Mouse (Mus musculus): ENCODE results near the gene Anxa6. TPM values are rescaled to one million over a fixed set of nuclear protein-coding genes. Genes with fewer than 3 reads are reported as not detected.

The Anxa6 gene
- total RNA-seq, 2 experiments from 2014 or later: 70.0 to 70.2 TPM

DNA sequence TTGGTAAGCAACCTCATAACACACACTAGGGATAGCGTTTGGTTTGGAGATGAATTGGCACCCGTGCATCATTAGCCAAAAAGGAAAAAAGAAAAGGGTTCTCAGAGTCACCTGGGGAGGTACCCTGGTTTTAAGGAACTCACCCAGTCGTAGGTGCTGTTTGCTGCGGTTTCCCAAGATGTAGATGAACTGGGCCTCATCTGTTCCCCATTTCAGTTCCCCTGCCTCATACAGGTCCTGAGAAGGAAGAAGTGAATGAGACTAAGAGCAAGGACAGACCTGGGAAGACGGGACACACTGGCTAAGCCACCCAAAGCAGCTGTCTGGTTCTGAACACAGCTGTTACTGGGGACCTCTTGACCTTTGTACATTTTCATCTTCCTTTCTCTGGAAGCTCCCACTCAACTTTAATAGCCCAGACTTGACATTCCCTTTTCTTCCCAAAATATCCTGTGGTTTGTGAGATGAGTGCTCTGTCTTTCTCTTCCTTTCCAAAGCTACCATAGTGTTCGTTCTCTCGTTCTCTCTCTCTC lies 28.2 kb downstream of the Anxa6 start:
- intact Hi-C loops (cut with DNase I): no loop called here
- no peak for DNase-seq

DNA sequence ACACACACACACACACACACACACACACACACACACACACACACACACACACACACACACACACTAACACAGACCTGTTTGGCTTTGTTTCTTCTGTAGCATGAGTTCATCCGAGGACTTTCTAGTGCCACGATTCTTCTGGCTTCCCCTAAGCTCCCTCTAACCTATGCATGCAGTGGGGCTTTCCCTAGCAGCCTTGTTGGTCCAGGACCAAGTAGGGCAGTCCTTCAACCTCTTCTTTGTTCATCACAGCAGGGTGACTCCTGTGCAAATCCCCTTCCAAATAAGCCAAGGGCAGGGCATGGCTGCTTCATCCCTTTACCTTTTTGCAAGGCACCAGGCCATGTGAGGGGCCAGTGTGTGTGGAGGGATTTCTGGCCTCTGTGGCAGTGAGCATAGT lies 34.5 kb downstream of the Anxa6 start:
- no peak for DNase-seq
- intact Hi-C loops (cut with DNase I): loop anchor here (5.0 kb wide), 1 partner anchor 44 kb away; no protein-coding TSS in a partner anchor

DNA sequence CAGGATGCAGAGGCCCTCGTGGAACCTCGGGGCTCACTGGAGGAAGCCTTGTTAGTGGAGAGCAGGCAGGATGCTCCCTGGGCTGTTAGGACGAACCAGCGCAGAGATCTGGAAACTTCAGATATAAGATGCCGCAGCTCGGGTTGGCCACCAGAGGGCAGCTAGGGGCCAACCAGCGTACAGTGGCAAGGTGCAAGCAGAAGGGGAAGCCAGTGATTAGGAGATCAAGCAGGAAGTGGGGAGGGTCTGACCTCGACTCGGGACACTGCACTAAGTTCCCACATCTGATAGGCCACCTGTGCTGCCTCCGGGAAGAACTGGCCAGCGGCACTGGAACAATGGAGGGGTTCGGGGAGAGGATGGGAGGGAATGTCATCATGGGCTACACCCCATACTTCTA lies 35.0 kb downstream of the Anxa6 start:
- peak; percentile 70 for DNase-seq
- intact Hi-C loops (cut with DNase I): loop anchor here (5.0 kb wide), 1 partner anchor 44 kb away; no protein-coding TSS in a partner anchor

DNA sequence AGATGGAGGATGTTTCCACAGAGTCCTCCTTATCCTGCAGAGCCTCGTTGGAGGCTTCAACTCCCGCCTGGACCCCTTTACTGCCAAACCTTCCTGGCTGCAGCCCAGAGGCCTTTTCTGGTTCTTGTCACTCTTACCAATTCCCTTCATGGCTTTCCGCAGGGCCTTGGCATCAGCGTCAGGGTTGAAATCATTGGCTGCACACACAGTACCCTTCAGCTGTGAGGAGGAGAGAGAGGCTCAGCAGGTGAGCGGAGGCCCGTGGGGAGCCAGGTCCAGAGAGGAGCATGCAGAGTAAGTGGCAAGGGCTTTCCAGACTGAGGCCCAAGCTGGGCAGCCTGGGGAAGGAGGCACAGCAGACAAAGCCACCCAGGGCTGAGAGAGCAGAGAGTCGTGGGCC lies 37.1 kb downstream of the Anxa6 start:
- peak; percentile 46 for DNase-seq
- intact Hi-C loops (cut with DNase I): loop anchor here (5.0 kb wide), 1 partner anchor 46 kb away; no protein-coding TSS in a partner anchor

DNA sequence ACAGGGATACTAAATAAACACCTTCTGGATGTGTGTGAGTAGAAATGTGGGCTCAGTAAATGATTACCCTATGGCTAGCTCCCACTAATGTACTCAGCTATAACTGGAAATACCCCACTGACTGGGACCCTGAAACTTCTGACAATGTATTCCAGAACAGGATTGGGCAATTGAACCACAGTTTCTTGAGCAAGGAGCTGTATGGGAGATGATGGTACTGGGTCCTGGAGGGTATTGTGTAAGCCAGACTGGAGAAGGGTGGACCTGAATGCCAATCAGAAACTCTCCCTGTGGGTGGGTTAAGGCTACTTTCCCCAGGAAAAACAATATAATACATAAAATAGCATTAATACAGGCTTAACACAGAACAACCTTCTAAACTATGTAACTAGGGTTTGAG lies 43.3 kb downstream of the Anxa6 start:
- intact Hi-C loops (cut with DNase I): loop anchor here (2.0 kb wide), 1 partner anchor 99 kb away; no protein-coding TSS in a partner anchor

DNA sequence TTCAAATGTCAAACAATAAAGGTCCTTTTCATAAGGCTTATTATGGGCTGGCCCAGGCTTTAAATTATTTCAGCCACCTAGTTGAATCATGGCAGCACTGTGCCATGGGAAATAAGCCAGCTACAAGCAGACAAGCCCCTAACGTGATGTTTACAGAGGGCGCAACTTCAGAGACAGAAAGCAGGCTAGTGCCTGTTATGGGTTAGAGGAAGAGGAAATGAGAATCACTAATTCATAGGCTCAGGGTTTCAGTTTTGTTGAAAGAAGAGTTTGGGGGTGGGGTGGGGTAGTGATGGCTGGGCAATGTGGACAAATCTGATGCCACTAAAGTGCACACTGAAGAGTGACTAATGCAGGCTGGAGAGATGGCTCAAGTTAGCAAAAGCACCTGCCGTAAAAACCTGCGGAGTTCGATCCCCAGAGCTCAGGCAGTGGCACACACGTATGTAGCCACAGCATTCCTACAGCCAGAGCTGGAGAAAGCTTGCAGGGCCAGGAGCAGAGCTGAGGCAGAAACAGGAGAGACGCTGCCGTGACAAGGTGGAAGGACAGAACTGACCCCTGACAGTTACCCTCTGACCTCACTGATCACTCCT lies 44.4 kb downstream of the Anxa6 start:
- intact Hi-C loops (cut with DNase I): no loop called here
- no peak for DNase-seq

More for the DNA sequence above, 43.3 kb downstream of the Anxa6 start:
- DNase-seq: no peak

DNA sequence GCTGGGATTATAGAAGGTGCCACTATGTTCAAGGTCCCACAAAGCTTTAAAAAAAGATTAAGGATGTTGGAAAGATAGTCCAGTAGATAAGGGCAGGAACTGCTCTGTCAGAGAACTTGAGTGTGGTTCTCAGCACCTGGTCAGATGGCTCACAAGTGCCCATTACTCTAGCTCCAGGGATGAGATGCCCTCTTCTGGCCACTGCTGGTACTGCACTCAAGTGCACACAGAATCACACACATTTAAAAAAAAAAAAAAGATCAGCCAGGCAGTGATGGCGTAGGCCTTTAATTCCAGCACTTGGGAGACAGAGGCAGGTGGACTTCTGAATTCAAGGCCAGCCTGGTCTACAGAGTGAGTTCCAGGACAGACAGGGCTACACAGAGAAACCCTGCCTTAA lies 45.3 kb downstream of the Anxa6 start:
- DNase-seq: peak; percentile 34
- intact Hi-C loops (cut with DNase I): no loop called here

DNA sequence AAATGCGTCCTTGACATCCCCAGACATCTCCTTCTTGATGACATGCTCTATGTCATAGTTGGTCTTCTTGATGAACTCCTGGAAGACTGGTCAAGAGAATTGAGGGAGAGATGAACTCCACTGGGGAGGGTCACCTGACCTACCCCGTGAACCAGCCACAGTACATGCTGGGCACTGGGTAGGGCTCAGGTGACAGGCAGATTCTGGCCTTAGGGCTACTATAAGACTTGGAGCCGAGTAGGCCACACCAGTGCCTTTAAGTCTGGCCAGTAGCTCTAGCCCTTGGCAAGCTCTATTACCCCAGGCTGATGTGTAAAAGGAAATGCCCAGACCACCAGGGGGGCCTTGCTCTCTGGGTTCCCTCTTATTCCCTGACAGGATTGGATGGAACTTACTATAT lies 48.2 kb downstream of the Anxa6 start:
- DNase-seq: no peak
- intact Hi-C loops (cut with DNase I): loop anchor here (2.0 kb wide), 1 partner anchor 54 kb away; no protein-coding TSS in a partner anchor

DNA sequence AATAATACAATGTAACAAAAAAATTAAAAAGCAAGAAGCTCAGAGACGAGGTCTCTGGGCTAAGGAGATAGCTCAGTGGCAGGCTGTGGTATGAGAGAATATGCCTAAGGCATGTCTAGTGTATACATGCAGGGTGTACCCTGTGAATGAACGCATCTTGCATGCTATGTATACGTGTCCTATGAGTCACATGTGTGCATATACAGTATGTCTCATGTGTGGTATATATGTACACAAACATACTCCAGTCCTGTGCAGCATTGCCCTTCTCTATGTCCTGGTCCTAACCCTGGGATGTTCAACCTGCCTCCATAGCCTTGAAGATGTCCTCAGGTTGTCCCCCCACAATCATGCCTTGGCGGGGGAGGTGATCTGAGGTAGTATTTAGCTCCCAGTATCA lies 48.7 kb downstream of the Anxa6 start:
- intact Hi-C loops (cut with DNase I): loop anchor here (2.0 to 5.0 kb wide), 2 partner anchors 54 to 107 kb away; no protein-coding TSS in a partner anchor
- DNase-seq: no peak

DNA sequence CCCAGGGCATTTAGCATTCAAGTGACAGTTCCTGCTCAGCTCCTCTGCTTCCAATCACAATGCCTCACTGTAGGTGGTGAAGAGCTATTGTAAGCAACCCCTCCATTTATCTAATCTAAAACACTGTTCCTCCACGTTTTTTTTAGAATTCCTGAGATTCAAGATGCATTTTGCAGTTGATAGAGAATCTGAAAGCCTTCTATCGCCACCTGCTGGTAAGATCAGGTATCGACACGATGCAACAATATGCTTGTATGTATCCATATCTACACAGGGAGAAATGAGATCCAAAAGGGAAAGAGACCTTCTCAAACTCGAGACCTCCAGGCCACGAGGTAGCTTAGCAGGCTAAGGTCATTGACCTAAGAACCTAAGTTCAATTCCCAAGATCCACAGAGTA lies 49.2 kb downstream of the Anxa6 start:
- DNase-seq: peak; percentile 81
- intact Hi-C loops (cut with DNase I): loop anchor here (2.0 to 5.0 kb wide), 2 partner anchors 53 to 107 kb away; no protein-coding TSS in a partner anchor

DNA sequence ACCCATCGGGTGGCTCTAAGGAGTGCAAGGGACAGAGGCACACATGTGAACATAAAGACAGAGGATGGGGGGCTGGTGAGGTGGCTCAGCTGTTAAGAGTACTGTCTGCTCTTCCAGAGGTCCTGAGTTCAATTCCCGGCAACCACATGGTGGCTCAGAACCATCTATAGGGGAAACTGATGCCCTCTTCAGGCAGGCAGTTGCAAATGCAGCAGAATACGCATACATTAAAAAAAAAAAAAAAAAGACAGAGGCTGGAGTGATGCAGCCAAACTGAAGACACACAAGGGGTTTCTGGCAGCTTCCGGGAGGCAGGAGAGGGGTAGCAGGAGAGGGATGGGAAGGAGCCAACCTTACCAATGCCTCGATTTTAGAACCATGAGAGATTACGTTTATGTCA lies 50.7 kb downstream of the Anxa6 start:
- intact Hi-C loops (cut with DNase I): loop anchor here (5.0 kb wide), 1 partner anchor 105 kb away; no protein-coding TSS in a partner anchor

DNA sequence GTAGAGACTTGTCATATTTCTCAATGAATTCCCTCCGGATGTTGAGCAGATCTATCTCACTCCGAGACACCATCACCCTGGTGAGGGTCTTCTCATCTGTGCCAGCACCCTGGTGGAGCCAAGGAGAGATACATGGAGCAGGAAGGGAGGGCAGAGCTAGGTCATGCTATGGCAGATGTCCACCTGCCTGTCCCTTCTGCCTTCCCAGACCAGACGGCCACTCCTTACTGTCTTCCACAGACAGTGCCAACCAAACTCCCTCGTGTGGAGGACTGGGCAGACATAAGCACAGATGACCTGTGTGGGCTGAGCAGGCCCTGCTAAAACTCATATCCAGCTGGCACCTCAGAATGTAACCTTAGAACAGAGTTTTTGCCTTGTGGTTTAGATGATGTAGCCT lies 51.6 kb downstream of the Anxa6 start:
- no peak for DNase-seq
- intact Hi-C loops (cut with DNase I): loop anchor here (5.0 kb wide), 1 partner anchor 104 kb away; no protein-coding TSS in a partner anchor

More for the DNA sequence above, 50.7 kb downstream of the Anxa6 start:
- no peak for DNase-seq

DNA sequence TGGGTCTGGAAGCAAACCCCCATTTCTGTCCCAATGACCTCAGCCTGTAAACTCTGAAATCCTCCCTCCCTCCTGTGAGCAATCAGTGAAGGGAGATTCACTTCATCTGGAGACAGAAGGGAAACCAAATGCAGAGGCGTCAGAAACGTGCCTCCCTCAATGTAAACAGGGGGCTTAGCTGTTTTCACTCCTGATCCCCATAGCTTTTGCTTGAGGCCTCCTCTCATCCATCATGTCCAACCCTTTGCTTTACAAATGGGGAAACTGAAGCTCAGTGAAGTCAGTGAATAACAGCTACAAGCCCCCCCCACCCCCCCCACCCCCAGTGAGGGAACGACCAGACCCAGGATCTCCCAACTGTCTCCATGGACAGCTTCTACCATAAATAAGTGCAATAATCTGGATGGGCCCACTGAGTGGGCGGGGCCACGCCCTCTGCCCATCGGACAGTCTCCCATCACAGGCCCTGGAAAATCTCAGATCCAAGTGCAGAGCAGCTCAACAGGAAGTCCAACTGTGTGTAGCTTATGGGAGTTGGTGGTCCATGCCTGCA lies 55.8 kb downstream of the Anxa6 start:
- intact Hi-C loops (cut with DNase I): no loop called here
- DNase-seq: no peak

DNA sequence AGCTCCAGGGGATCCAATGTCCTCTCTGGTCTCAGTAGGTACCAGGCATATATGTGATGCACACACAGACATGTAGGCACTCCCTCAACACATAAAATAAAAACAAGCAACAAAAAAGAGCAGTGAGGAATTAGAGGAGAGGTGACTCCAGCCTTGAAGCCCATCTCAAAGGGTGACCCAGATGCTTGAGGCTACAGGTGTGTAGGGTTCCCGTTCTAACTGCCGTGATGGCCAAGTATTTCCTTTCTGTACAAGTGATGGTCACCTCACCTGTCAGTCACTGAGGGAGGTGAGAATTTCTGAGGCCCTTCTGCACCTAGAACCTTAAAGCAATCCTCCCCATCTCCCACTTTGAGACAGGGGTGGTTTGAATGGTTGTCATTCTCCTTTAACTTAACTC lies 56.9 kb downstream of the Anxa6 start:
- intact Hi-C loops (cut with DNase I): no loop called here
- DNase-seq: no peak

DNA sequence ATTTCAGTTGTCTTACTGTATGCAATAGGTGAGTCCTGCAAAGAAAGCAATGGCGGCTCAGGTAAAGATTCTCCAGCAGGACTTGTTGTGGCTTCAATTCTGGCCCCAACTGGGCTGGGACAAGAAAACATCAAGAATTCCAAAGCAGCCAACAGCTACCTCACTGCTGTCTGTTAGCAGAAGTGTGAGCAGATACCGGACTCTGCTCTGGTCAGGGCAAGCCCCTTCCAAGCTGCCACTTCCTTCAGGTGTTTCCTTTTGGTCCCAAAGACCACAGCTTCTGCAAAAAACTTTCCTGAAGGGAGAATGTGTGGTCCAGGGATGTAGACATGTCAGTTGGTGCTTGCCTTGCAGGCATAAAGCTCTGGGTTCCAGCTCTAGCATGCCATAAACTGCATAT lies 57.5 kb downstream of the Anxa6 start:
- intact Hi-C loops (cut with DNase I): no loop called here
- DNase-seq: no peak

DNA sequence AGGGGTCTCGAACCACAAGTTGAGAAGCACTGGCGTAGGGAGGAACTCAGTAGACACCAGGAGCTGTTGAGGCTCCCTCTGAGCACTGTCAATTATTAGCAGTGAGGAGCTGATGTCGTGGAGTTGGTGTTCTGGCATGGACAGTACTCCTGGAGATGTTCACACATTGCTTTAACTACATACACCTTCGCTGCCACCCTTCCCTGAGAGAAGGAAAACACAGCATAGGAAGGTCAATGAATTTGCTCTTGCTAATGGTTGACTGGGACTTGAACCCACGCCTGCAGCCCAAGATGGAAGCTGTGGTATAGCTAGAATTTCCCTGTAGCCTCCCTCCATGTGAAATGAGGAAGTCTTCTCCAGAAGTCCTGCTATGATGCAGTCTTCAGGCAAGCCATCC lies 57.9 kb downstream of the Anxa6 start:
- intact Hi-C loops (cut with DNase I): no loop called here
- no peak for DNase-seq

DNA sequence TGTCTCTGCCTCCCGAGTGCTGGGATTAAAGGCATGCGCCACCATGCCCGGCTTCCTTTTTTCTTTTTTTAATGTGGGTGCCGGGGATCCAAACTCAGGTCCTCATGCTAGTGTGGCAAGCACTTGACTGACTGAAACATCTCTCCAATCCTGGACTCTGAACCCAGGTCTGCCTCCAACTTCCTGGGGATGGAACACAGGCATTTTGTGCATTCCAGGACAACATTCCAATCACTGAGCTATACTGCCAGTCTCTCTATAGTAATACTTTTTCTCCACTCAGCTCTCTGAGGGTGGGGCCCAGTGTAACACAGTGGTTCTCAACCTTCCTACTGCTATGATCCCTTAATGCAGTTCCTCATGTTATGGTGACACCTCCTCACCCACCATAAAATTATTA lies 58.6 kb downstream of the Anxa6 start:
- no peak for DNase-seq
- intact Hi-C loops (cut with DNase I): no loop called here

DNA sequence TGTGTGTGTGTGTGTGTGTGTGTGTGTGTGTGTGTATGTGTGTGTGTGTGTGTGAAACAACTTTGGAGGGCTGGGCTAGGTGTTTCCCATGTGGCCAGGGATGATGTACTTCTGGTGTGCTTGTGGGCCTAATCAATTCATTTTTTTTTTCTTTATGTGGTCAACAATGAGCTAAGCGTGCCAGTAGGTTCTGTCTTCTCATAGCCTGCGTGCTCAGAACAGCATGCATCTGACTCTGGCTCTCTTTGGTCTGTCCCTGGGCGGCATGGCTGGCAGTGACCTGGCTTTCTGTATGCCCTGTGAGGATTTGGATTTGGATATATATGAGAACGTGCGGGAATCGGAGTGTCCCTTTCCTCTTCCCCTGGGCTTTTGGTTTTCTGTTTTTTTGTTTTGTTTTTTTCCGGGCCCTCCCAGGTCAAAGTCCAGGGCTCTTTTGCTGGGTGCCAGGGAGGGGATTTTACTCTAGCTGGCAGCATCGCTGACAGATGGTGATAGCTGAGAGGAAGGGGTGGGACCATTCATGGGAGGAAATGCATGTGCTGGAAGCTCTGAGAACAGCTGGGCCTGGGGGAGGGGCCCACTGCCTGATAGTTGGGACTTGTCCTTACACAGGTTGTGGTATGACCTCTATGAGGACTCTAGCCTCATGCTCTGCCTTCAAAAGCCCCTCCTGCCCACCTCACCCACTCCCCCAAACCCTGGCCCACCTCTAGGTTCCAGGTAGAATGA lies 59.6 kb downstream of the Anxa6 start:
- intact Hi-C loops (cut with DNase I): no loop called here
- peak; percentile 84 for DNase-seq

DNA sequence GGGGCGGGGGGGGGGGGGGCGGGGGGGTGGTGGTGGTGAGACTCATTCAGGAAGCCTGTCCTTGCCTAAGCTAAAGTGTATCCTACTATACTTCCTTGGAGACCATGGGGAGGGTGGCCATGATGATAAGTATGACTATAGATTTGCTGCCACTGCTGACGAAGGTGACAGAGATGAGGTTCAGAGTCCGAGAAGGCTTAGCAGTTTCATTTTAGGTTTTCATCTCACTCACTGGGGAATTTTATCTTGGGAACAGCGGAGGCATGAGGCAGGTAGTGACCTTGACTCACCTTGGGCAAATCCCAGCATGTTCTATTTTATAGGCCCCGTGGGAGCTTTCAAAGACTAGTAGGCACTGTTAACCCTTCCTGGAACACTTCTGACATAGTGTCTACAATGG lies 60.5 kb downstream of the Anxa6 start:
- intact Hi-C loops (cut with DNase I): no loop called here

DNA sequence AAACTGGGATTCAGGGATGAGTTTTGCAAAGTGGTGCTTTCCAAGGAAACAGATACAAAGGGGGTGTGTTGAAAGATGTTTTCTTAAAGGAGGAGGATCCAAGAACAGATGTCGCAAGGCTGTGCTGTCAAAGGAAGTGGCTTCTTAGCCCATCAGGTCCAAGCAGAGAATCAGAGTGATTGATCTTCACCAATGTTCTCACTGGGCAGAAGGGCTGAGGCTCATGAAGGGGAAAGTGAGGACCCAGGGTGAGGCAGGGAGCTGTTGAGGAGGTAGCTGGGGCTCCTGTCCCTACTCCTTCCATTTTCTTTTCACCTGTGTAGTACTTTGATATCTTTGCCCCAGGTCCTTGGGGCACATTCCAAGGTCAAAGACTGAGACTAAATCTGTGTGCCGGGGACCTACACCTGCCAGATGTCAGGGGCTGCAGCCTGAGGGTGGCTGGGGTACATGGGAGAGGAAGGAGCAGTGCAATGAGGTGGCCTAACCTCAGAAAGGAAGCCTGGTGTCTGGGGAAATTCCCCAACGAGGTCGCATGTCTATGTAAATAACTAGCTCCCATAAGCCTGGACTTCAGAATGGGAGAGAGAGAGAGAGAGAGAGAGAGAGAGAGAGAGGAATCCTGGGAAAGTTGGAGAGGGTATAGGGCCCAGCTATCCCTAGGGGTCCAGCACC lies 61.1 kb downstream of the Anxa6 start:
- DNase-seq: no peak
- intact Hi-C loops (cut with DNase I): no loop called here

More for the DNA sequence above, 60.5 kb downstream of the Anxa6 start:
- DNase-seq: no peak

Data from left cerebral cortex, postnatal 4 days (tissue).